ENCODE assay signal across 8 mouse cellular contexts in genomic region chr13:48877805-48878204, GRCm38 (mm10). TPM values are rescaled to one million over a fixed set of nuclear protein-coding genes. Genes with fewer than 3 reads are reported as not detected.
DNase-seq lines count a peak whose midpoint lies in the region; ATAC-seq and TF ChIP-seq lines count a peak whose summit lies in the region.

No protein-coding gene starts in this region.

- DNase-seq in heart, adult 11 months: no peak
- no peak for DNase-seq in natural killer cell, adult 2 months (ENCODE audit: low spot score in 2 of 2)
- no peak for DNase-seq in cerebellum, adult 9-11 months
- DNase-seq in right cerebral cortex, postnatal 4 days: no peak

- ATAC-seq in heart, embryonic 14.5 days (ENCODE audit: insufficient number of reproducible peaks, insufficient read depth, low FRiP score, low read depth): no peak
- no peak for ATAC-seq in hindbrain, embryonic 16.5 days
- no peak for ATAC-seq in midbrain, embryonic 12.5 days (ENCODE audit: low FRiP score, low read depth)

- H3K27ac ChIP-seq in heart, embryonic 14.5 days (replicated peaks in 1 of 2; ENCODE audit: control insufficient read depth in 1 of 2, insufficient read depth in 1 of 2, low read depth in 2 of 2, low read length in 2 of 2): peak overlapping the region; percentile 79 to 86; a peak in 3 of 4 replicates
- H3K27ac ChIP-seq in cortical plate, adult 2 months (ENCODE audit: insufficient read depth, low read length): no peak overlapping the region; the same call in 1 of the 2 replicates
- peak overlapping the region; percentile 87; the same call in 1 of the 2 replicates for H3K27ac ChIP-seq in hindbrain, embryonic 16.5 days (ENCODE audit: low read depth, low read length)
- H3K27ac ChIP-seq in midbrain, embryonic 12.5 days (replicated peaks): peak overlapping the region; percentile 86; the same call in 1 of the 2 replicates

- peak overlapping the region; percentile 84 for H3K9ac ChIP-seq in heart, embryonic 14.5 days (ENCODE audit: low read length)
- H3K9ac ChIP-seq in hindbrain, embryonic 16.5 days (ENCODE audit: low read depth, low read length): peak overlapping the region; percentile 79
- H3K9ac ChIP-seq in midbrain, embryonic 12.5 days (replicated peaks): peak overlapping the region; percentile 70

- H3K4me2 ChIP-seq in heart, embryonic 14.5 days (ENCODE audit: low read length): peak overlapping the region; percentile 75
- peak overlapping the region; percentile 76 for H3K4me2 ChIP-seq in hindbrain, embryonic 16.5 days (ENCODE audit: low read length)
- peak overlapping the region; percentile 63 for H3K4me2 ChIP-seq in midbrain, embryonic 12.5 days (replicated peaks)

- H3K27me3 ChIP-seq in heart, embryonic 14.5 days (ENCODE audit: control insufficient read depth, insufficient read depth, low read length): no peaks in the 10 kb centered on the region
- H3K27me3 ChIP-seq in hindbrain, embryonic 16.5 days (replicated peaks; ENCODE audit: control insufficient read depth, insufficient read depth, low read length): no peaks in the 10 kb centered on the region
- no peaks in the 10 kb centered on the region for H3K27me3 ChIP-seq in midbrain, embryonic 12.5 days

- TF ChIP-seq CTCF in cortical plate, adult 2 months (IDR thresholded peaks at IDR 0.05; ENCODE audit: extremely low read depth, insufficient read depth, low read length): no peak

- H3K36me3 ChIP-seq in heart, embryonic 14.5 days (ENCODE audit: control insufficient read depth, insufficient read depth, low read length): peaks cover 32% of the 10 kb centered on the region
- peaks cover 10% of the 10 kb centered on the region; the same call in 1 of the 2 replicates for H3K36me3 ChIP-seq in hindbrain, embryonic 16.5 days (ENCODE audit: control insufficient read depth, insufficient read depth, low read length)
- H3K36me3 ChIP-seq in midbrain, embryonic 12.5 days: peaks cover 20% of the 10 kb centered on the region

- H3K4me1 ChIP-seq in heart, embryonic 14.5 days (ENCODE audit: control insufficient read depth in 2 of 2, insufficient read depth in 2 of 2, low read length in 2 of 2): peaks cover 4 to 22% of the 10 kb centered on the region in 2 experiments; a peak in 3 of 4 replicates
- H3K4me1 ChIP-seq in cortical plate, adult 2 months (ENCODE audit: control insufficient read depth, insufficient read depth, low read length): peaks cover 3% of the 10 kb centered on the region
- peaks cover 9% of the 10 kb centered on the region for H3K4me1 ChIP-seq in hindbrain, embryonic 16.5 days (ENCODE audit: control insufficient read depth, insufficient read depth, low read depth, low read length)
- H3K4me1 ChIP-seq in midbrain, embryonic 12.5 days: peaks cover 5% of the 10 kb centered on the region

- no peaks in the 10 kb centered on the region for H3K9me3 ChIP-seq in heart, embryonic 14.5 days (ENCODE audit: control insufficient read depth, low read length)
- no peaks in the 10 kb centered on the region for H3K9me3 ChIP-seq in hindbrain, embryonic 16.5 days (ENCODE audit: control insufficient read depth, low read length)
- no peaks in the 10 kb centered on the region for H3K9me3 ChIP-seq in midbrain, embryonic 12.5 days

- TF ChIP-seq POLR2A in cortical plate, adult 2 months (IDR thresholded peaks at IDR 0.05; ENCODE audit: extremely low read depth, insufficient read depth, low read length): no peak

- peak overlapping the region in 1 of 2 experiments; percentile 37; a peak in 2 of 4 replicates for H3K4me3 ChIP-seq in heart, embryonic 14.5 days (ENCODE audit: control insufficient read depth in 1 of 2, insufficient read depth in 1 of 2, low read depth in 1 of 2, low read length in 2 of 2)
- peak overlapping the region; percentile 42; the same call in 1 of the 2 replicates for H3K4me3 ChIP-seq in cortical plate, adult 2 months (ENCODE audit: insufficient read depth, low read length)
- peak overlapping the region; percentile 50 for H3K4me3 ChIP-seq in hindbrain, embryonic 16.5 days (ENCODE audit: low read length)
- peak overlapping the region; percentile 41 for H3K4me3 ChIP-seq in midbrain, embryonic 12.5 days

RNA-seq across cellular contexts. Expression of gene Phf2, which starts 6.9 kb away (rescaled TPM):
- polyA plus RNA-seq in heart, embryonic 14.5 days (2014; fragmentation: Nextera tagmentation; extraction: Ambion mirVana): 5.1 and 5.9 TPM in 2 replicates
- 17.5 and 17.7 TPM in 2 replicates for polyA plus RNA-seq in cortical plate, adult 2 months (2012; rRNA removed)
- 6.1 and 7.2 TPM in 2 replicates for polyA plus RNA-seq in hindbrain, embryonic 16.5 days (2015; fragmentation: Nextera tagmentation; extraction: Ambion mirVana)
- 11.3 and 11.4 TPM in 2 replicates for polyA plus RNA-seq in midbrain, embryonic 12.5 days (2016; fragmentation: Nextera tagmentation; extraction: Ambion mirVana)
